Mouse (Mus musculus): ENCODE data around the gene Wdr89. TPM values are rescaled to one million over a fixed set of nuclear protein-coding genes. Genes with fewer than 3 reads are reported as not detected.

Wdr89 gene
- polyA plus RNA-seq, 1 experiment from 2014 or later, result 9.3 TPM

DNA sequence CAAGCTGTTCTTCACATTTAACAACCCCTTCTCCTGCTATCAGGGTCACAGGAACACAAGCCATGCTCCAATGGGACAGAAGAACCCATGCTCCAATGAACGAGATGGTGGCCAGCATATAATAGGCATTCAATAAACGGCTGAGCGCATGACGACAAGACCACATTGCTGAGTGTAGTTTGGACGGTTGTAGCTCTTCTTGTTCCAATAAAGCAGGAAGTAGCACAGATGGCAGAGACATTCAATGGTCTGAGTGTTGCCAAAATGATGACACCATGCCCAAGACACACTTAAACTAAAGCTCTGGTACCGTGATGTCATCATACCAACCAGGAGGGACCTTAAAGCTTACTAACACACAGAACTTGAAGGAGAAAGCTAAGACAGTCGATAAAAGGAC is 56.6 kb downstream of the Wdr89 start:
- Histone ChIP-seq H3K4me3 (ENCODE audit: low read length) (no peak overlapping the region), H3K27me3 (replicated peaks; ENCODE audit: control insufficient read depth, insufficient read depth, low read length) (no peaks in the 10 kb centered on the region), H3K9ac (ENCODE audit: low read depth, low read length) (no peak overlapping the region), H3K4me1 (ENCODE audit: control insufficient read depth, insufficient read depth, low read length) (peaks cover 6% of the 10 kb centered on the region; the same call in 1 of the 2 replicates), H3K36me3 (ENCODE audit: control insufficient read depth, insufficient read depth, low read length) (no peaks in the 10 kb centered on the region), H3K9me3 (ENCODE audit: control insufficient read depth, low read length) (no peaks in the 10 kb centered on the region), H3K4me2 (ENCODE audit: low read depth, low read length) (no peak overlapping the region), H3K27ac (ENCODE audit: low read length) (no peak overlapping the region)
- ATAC-seq, result no peak
- 72% methylated on average over 7 of the region's 7 CpGs for WGBS

- Histone ChIP-seq H3K4me3 (ENCODE audit: low read length) (no peak overlapping the region), H3K4me2 (ENCODE audit: low read depth, low read length) (no peak overlapping the region), H3K27ac (ENCODE audit: low read length) (no peak overlapping the region), H3K9ac (ENCODE audit: low read depth, low read length) (no peak overlapping the region), H3K36me3 (ENCODE audit: control insufficient read depth, insufficient read depth, low read length) (no peaks in the 10 kb centered on the region), H3K9me3 (ENCODE audit: control insufficient read depth, low read length) (no peaks in the 10 kb centered on the region), H3K27me3 (replicated peaks; ENCODE audit: control insufficient read depth, insufficient read depth, low read length) (no peaks in the 10 kb centered on the region), H3K4me1 (ENCODE audit: control insufficient read depth, insufficient read depth, low read length) (peaks cover under 1% of the 10 kb centered on the region)
- WGBS, result 18% methylated on average over 4 of the region's 4 CpGs
- no peak for ATAC-seq
These were observed 69.8 kb downstream of the Wdr89 start for GRCm38 (mm10) chr12:75599490-75599889.

- no peak overlapping the region for H3K4me2 ChIP-seq (ENCODE audit: low read depth, low read length)
- 66% methylated on average over 4 of the region's 4 CpGs for WGBS
- H3K9ac ChIP-seq (ENCODE audit: low read depth, low read length), result no peak overlapping the region
- no peak overlapping the region for H3K27ac ChIP-seq (ENCODE audit: low read length)
- no peak for ATAC-seq
- no peaks in the 10 kb centered on the region for H3K36me3 ChIP-seq (ENCODE audit: control insufficient read depth, insufficient read depth, low read length)
- peaks cover 3% of the 10 kb centered on the region for H3K4me1 ChIP-seq (ENCODE audit: control insufficient read depth, insufficient read depth, low read length)
- H3K27me3 ChIP-seq (replicated peaks; ENCODE audit: control insufficient read depth, insufficient read depth, low read length), result no peaks in the 10 kb centered on the region
- no peaks in the 10 kb centered on the region for H3K9me3 ChIP-seq (ENCODE audit: control insufficient read depth, low read length)
- no peak overlapping the region for H3K4me3 ChIP-seq (ENCODE audit: low read length)
These were observed 70.3 kb downstream of the Wdr89 start for GRCm38 (mm10) chr12:75598988-75599387.

DNA sequence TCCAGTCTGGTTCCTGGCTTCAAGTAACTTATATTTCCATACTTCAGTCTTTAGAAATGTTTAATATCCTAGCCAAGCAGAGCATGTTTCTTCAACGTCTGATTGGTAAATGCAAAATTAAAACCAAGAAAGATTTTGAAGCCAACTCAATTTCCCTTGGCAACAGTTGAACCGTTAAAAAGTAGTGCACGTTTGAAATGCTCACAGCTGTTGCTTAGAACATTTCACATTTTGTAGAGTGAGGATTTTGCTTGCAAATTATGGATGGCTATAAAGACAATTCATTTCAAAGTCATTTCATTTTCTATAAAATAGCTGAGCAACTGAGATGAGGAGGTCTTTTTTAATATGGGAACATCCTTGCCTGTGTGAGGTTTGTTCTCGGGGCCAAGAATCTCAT is 71.6 kb downstream of the Wdr89 start:
- no peaks in the 10 kb centered on the region for H3K9me3 ChIP-seq (ENCODE audit: control insufficient read depth, low read length)
- no peak overlapping the region for H3K4me2 ChIP-seq (ENCODE audit: low read depth, low read length)
- no peak for ATAC-seq
- peaks cover 3% of the 10 kb centered on the region for H3K4me1 ChIP-seq (ENCODE audit: control insufficient read depth, insufficient read depth, low read length)
- H3K36me3 ChIP-seq (ENCODE audit: control insufficient read depth, insufficient read depth, low read length), result no peaks in the 10 kb centered on the region
- WGBS, result 82% methylated on average over 4 of the region's 4 CpGs
- no peak overlapping the region for H3K9ac ChIP-seq (ENCODE audit: low read depth, low read length)
- H3K27ac ChIP-seq (ENCODE audit: low read length), result no peak overlapping the region
- H3K4me3 ChIP-seq (ENCODE audit: low read length), result no peak overlapping the region
- H3K27me3 ChIP-seq (replicated peaks; ENCODE audit: control insufficient read depth, insufficient read depth, low read length), result no peaks in the 10 kb centered on the region

DNA sequence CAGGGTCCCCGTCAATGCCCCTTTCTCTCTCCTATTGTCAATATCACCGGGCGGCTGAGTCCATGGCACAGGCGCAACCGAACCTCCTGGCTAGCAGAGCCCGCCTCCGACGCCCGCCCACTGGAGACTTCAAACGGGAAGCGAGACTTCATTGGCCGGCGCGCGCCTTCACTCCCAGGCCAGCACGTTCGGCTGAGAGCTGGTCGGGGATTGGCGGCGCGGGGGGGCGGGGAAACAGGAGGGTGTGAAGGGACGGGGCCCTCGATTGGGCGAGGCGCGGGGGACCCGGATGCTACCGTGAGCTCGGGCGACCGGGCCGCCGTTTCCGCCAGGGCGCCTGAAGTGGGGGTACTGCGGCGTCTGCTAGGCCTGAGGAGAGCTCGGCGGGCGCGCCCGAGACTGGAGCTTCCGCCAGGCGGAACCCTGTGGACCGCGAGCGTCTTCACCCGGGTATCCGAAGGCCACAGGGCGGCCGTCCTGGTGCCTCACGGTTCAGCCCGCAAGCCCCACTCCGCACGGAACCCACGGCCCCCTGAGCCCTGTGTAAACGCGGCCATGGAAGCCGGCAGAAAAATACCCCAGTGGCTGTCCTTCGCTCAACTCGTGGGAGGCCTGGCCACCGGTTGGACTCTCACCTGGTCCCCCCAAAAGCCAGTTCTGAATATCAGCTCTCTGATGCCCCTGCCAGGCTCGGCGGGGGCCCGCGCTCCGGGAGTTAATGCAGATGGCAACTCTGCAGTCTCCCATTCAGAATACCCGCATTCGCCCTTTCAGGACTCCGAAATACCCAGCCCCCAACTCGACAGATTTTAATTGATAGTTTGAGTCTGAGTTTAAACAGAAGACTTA is 73.0 kb downstream of the Wdr89 start, which contains the start of gene Ppp2r5e:
TSS of gene Ppp2r5e (minus strand) at position 92 of the 849 bp plus-strand sequence.
- Histone ChIP-seq H3K27ac (ENCODE audit: low read length) (peak within 1 kb of the TSS; percentile 97), H3K4me3 (ENCODE audit: low read length) (peak within 1 kb of the TSS; percentile 100), H3K4me1 (ENCODE audit: control insufficient read depth, insufficient read depth, low read length) (peaks cover 3% of the 10 kb centered on the region), H3K9ac (ENCODE audit: low read depth, low read length) (peak within 1 kb of the TSS; percentile 97), H3K4me2 (ENCODE audit: low read depth, low read length) (peak within 1 kb of the TSS; percentile 81), H3K27me3 (replicated peaks; ENCODE audit: control insufficient read depth, insufficient read depth, low read length) (no peaks in the 10 kb centered on the region), H3K36me3 (ENCODE audit: control insufficient read depth, insufficient read depth, low read length) (no peaks in the 10 kb centered on the region; the same call in 1 of the 2 replicates), H3K9me3 (ENCODE audit: control insufficient read depth, low read length) (no peaks in the 10 kb centered on the region)
- under 1% methylated on average over 70 of the region's 72 CpGs for WGBS
- ATAC-seq, result peak; percentile 99

- Histone ChIP-seq H3K4me2 (ENCODE audit: low read depth, low read length) (peak overlapping the region; percentile 60), H3K9me3 (ENCODE audit: control insufficient read depth, low read length) (no peaks in the 10 kb centered on the region), H3K36me3 (ENCODE audit: control insufficient read depth, insufficient read depth, low read length) (no peaks in the 10 kb centered on the region; the same call in 1 of the 2 replicates), H3K4me1 (ENCODE audit: control insufficient read depth, insufficient read depth, low read length) (peaks cover 3% of the 10 kb centered on the region), H3K4me3 (ENCODE audit: low read length) (peak overlapping the region; percentile 100), H3K27ac (ENCODE audit: low read length) (peak overlapping the region; percentile 93), H3K9ac (ENCODE audit: low read depth, low read length) (peak overlapping the region; percentile 96), H3K27me3 (replicated peaks; ENCODE audit: control insufficient read depth, insufficient read depth, low read length) (no peaks in the 10 kb centered on the region)
- ATAC-seq, result peak; percentile 50
- under 1% methylated on average over 81 of the region's 97 CpGs for WGBS
These were observed 73.8 kb downstream of the Wdr89 start for GRCm38 (mm10) chr12:75595291-75596153.

- no peaks in the 10 kb centered on the region for H3K27me3 ChIP-seq (replicated peaks; ENCODE audit: control insufficient read depth, insufficient read depth, low read length)
- peak overlapping the region; percentile 51 for H3K4me2 ChIP-seq (ENCODE audit: low read depth, low read length)
- WGBS, result 44% methylated on average over 5 of the region's 5 CpGs
- peaks cover 3% of the 10 kb centered on the region for H3K4me1 ChIP-seq (ENCODE audit: control insufficient read depth, insufficient read depth, low read length)
- ATAC-seq, result no peak
- no peak overlapping the region for H3K27ac ChIP-seq (ENCODE audit: low read length)
- H3K4me3 ChIP-seq (ENCODE audit: low read length), result peak overlapping the region; percentile 27
- no peaks in the 10 kb centered on the region; the same call in 1 of the 2 replicates for H3K36me3 ChIP-seq (ENCODE audit: control insufficient read depth, insufficient read depth, low read length)
- no peaks in the 10 kb centered on the region for H3K9me3 ChIP-seq (ENCODE audit: control insufficient read depth, low read length)
- H3K9ac ChIP-seq (ENCODE audit: low read depth, low read length), result no peak overlapping the region
These were observed 74.9 kb downstream of the Wdr89 start for GRCm38 (mm10) chr12:75594404-75594803.

GRCm38 (mm10) chr12:75593817-75594216 is 75.5 kb downstream of the Wdr89 start:
- Histone ChIP-seq H3K36me3 (ENCODE audit: control insufficient read depth, insufficient read depth, low read length) (no peaks in the 10 kb centered on the region; the same call in 1 of the 2 replicates), H3K9me3 (ENCODE audit: control insufficient read depth, low read length) (no peaks in the 10 kb centered on the region), H3K4me3 (ENCODE audit: low read length) (no peak overlapping the region), H3K27me3 (replicated peaks; ENCODE audit: control insufficient read depth, insufficient read depth, low read length) (no peaks in the 10 kb centered on the region), H3K9ac (ENCODE audit: low read depth, low read length) (no peak overlapping the region), H3K27ac (ENCODE audit: low read length) (no peak overlapping the region), H3K4me1 (ENCODE audit: control insufficient read depth, insufficient read depth, low read length) (peaks cover 3% of the 10 kb centered on the region), H3K4me2 (ENCODE audit: low read depth, low read length) (no peak overlapping the region; the same call in 1 of the 2 replicates)
- 61% methylated on average over 4 of the region's 4 CpGs for WGBS
- no peak for ATAC-seq

- no peaks in the 10 kb centered on the region for H3K27me3 ChIP-seq (replicated peaks; ENCODE audit: control insufficient read depth, insufficient read depth, low read length)
- H3K9me3 ChIP-seq (ENCODE audit: control insufficient read depth, low read length), result no peaks in the 10 kb centered on the region
- H3K4me2 ChIP-seq (ENCODE audit: low read depth, low read length), result no peak overlapping the region
- no peak overlapping the region for H3K27ac ChIP-seq (ENCODE audit: low read length)
- no peak overlapping the region for H3K9ac ChIP-seq (ENCODE audit: low read depth, low read length)
- peaks cover 5% of the 10 kb centered on the region; the same call in 1 of the 2 replicates for H3K36me3 ChIP-seq (ENCODE audit: control insufficient read depth, insufficient read depth, low read length)
- no peaks in the 10 kb centered on the region for H3K4me1 ChIP-seq (ENCODE audit: control insufficient read depth, insufficient read depth, low read length)
- ATAC-seq, result no peak
- no peak overlapping the region for H3K4me3 ChIP-seq (ENCODE audit: low read length)
These were observed 81.8 kb downstream of the Wdr89 start for GRCm38 (mm10) chr12:75587501-75587900.

Data from intestine, embryonic 16.5 days (tissue).